Mouse (Mus musculus): ENCODE data around the gene Wdr48.
A peak's percentile ranks its signal among the peaks of the same experiment; 100 is the strongest.

The Wdr48 gene

GRCm38 (mm10) chr9:119925120-119925657, 30.5 kb downstream of the Wdr48 start:
- no peak for DNase-seq (ENCODE audit: low spot score in 2 of 2)

GRCm38 (mm10) chr9:119925729-119926128, 31.1 kb downstream of the Wdr48 start:
- DNase-seq (ENCODE audit: low spot score in 2 of 2): no peak

GRCm38 (mm10) chr9:119926497-119926896, 31.8 kb downstream of the Wdr48 start:
- DNase-seq (ENCODE audit: low spot score in 2 of 2): no peak

DNA sequence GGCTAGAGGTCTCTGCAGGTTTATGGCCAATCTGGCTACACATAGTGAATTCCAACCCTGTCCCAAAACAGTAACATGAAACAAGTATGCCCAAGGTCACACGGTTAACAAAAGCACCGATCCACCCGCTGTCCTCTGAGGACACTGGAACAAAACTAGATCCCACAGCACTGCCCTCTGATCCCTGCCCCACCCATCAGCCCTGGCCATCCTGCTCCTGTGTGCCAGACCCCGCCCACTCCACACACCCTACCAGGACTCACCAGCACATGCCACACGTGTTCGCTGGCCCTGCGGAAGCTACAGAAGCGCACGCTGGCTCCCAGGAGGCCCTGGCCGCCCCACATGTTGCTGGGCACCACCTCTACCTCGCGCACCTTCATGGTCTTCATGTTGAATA, 37.7 kb downstream of the Wdr48 start:
- DNase-seq (ENCODE audit: low spot score in 2 of 2): no peak

- no peak for DNase-seq (ENCODE audit: low spot score in 2 of 2)
Measured at GRCm38 (mm10) chr9:119933675-119934074, 39.0 kb downstream of the Wdr48 start.

DNA sequence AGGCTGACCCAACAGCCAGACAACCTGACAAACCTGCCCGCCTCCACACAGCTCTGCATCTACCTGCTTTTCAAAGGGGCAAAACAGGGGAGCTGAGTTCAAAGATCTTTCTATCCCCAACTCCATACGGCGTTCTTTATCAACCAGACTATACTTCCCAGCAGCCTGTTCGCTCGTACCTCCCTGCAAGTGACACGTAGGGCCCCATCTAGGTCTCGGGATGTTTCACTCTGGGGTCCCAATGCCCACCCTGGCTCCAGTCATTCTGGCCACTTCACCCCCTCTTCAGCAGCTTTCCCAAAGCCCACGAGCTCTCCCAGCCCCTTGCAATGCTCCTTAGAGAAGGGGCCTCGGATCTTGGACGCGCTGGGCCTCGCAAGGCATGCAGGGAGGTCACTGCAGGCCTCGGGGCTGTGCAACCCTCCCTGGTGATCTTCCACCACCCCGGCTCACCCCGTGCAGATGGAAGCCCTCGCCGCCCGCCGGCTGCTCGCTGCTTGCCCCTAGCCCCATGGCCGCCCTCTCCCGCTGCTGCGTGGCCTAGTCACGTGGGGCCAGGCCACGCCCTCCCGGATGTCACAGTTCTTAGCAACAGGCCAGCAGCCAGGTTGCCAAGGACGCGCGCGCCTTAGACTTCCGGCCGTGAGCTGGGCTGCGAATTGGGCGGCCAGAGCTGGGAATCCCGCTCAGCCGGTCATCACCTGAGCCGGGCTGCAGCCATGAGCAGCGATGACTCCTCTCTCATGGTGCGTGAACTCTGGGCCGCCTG, 42.5 kb downstream of the Wdr48 start, which contains the start of the genes Gorasp1 and Ttc21a:
Gene Gorasp1, minus strand, starts transcription at position 561 of the 769 bp plus-strand sequence.
Gene Ttc21a, plus strand, starts transcription at position 602 of the 769 bp plus-strand sequence.
- DNase-seq (ENCODE audit: low spot score in 2 of 2): peak; percentile 84 to 88

DNA sequence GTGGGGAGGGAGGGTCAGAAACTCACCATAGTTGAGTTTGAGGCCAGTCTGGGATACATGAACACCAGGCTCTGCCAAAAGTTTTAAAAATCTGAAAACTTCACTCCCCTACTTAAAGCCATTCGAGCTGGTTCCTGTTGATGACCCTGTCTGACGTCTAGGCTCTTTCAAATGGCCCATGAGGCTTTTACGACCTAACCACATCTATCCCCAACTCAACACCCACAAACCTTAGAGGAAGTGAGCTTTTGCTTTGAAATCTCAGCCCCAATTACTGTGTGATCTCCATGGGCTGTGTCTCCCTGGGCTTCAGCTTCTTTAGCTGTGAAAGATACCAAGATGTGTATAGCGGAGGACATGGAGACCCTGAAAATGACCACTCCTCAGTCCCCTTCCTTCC, 43.8 kb downstream of the Wdr48 start:
- DNase-seq (ENCODE audit: low spot score in 2 of 2): peak; percentile 69 to 80

GRCm38 (mm10) chr9:119939646-119940045, 45.0 kb downstream of the Wdr48 start:
- no peak for DNase-seq (ENCODE audit: low spot score in 2 of 2)

GRCm38 (mm10) chr9:119941407-119941806, 46.7 kb downstream of the Wdr48 start:
- no peak for DNase-seq (ENCODE audit: low spot score in 2 of 2)

DNA sequence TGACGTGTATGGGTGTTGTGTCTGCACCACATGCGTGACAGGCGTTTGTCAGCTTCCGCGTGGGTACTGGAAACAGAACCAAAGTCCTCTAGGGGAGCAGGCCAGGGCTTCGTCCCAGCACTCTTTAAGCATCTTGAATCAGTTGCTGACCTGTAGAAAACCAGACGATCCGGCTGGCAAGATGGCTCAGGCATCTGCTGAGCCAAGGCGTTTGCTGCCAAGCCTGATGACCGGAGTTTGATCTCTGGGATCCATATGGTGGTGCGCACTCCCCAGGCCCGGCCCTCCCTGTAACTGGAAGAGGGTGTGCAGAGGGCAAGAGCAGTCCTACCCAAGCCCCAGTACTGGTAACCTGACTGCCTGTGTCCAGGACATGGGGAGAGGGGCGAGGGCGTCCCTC, 47.2 kb downstream of the Wdr48 start:
- DNase-seq (ENCODE audit: low spot score in 2 of 2): no peak

DNA sequence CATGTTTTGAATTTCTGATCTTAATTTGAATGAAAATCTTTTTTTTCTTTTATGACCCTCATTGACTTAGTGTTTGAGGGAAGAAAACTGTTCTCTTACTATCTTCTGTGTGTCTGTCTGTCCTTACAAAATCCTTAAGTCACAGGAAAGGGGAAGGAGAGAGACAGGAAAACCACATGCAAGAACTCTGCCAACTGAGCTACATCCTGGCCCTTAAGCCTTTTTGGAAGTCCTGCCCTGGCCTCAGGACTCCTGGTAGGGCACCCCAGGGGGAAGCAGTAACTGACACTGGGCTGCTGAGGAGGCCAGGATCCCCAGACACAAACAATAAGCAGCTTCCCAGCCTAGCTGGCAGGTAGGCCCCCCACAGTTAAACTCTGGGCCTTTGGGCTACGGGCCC, 48.6 kb downstream of the Wdr48 start:
- DNase-seq (ENCODE audit: low spot score in 2 of 2): no peak

DNA sequence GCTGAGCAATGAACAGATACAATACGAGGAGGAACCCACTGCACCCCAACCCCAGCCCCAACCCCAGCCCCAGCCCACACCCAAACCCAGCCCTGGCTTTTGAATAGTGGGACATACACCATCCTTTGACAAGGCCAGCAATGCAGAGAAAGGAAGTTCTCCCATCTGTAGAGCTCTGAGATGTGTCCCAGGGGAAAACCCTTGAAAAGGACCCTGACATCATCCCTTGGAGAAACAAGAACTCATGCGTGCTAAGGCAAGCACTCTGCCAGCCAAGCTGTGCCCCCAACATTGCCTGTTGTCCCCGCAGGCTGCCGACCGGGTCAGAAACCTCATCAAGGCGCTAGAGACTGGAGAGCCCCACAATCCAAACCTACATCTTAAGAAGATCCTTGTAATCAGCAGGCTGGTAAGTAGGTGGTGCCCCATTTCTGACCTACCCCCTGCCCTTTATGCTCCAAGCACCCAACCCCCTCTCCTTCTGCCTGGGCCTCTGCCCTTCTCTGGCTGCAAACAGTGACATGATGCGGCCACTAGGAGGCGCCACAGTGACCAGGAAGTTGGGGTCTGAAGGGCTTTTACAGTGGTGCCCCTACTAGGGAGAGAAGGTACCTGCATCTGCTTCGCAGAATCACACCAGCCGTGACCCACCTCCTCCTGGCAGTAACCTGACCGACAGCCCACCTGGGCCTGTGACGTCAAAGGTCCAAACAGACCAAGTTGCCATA, 50.7 kb downstream of the Wdr48 start:
- DNase-seq (ENCODE audit: low spot score in 2 of 2): peak; percentile 36 to 57

DNA sequence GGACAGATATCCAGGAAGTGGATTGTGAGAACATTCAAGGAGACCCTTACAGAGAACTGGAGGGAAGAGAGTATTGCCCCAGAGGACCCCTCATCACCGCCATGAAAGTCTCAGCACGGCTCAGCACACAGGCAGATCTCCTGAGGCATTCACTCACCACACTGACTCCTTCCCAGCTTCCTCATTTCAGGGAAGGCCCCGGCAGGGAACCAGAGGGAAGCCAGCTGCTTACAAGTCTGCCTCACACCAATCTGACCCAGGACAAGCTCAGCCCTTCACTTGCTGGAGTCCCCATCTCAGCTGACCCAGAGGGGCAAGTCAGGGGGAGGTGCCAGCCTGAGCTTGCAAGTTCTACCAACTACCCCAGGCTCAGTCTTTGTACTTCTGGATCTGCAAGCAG, 54.1 kb downstream of the Wdr48 start:
- no peak for DNase-seq (ENCODE audit: low spot score in 2 of 2)

GRCm38 (mm10) chr9:119950434-119950833, 55.8 kb downstream of the Wdr48 start:
- DNase-seq (ENCODE audit: low spot score in 2 of 2): no peak

GRCm38 (mm10) chr9:119951388-119951787, 56.7 kb downstream of the Wdr48 start:
- DNase-seq (ENCODE audit: low spot score in 2 of 2): no peak

- DNase-seq (ENCODE audit: low spot score in 2 of 2): no peak
Measured at GRCm38 (mm10) chr9:119958835-119959234, 64.2 kb downstream of the Wdr48 start.

- DNase-seq (ENCODE audit: low spot score in 2 of 2): no peak
Measured at GRCm38 (mm10) chr9:119962216-119962615, 67.5 kb downstream of the Wdr48 start.

GRCm38 (mm10) chr9:119962987-119963667, 68.4 kb downstream of the Wdr48 start:
- peak; percentile 66 to 80 for DNase-seq (ENCODE audit: low spot score in 2 of 2)

DNA sequence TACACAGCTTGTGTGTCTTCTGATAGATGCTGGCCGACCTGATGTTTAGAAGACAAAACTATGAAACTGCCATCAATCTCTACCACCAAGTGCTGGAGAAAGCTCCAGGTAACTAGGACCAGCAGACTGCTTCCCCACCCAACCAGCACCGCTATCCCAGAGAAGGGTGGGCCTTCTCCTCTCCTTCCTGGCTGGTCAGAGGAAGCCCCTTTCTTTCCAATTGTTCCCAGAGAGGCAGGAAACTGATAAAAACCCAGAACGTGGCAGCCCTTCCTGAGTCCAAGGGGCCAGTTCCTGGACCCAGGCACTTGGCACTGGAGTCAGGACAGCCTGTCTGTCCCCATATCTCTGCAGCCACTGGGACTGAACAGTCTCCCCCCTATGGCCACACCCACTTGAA, 69.5 kb downstream of the Wdr48 start:
- DNase-seq (ENCODE audit: low spot score in 2 of 2): no peak

DNA sequence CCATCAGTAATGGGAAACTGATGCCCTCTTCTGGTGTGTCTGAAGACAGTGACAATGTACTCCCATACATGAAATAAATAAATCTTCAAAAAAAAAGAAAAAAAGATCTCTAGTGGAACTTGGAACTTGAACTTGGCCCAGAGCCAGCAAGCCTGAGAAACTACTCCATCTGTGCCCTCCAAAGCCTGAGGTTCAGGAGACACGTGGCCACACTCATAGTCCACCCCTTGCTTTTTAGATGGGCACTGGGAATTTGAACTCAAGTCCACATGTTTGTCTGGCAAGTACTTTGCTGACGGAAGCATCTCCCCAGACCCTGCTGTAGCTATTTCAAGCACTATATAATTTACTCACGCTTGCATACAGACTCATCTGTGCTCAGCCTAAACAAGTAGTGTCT, 70.5 kb downstream of the Wdr48 start:
- DNase-seq (ENCODE audit: low spot score in 2 of 2): no peak

- no peak for DNase-seq (ENCODE audit: low spot score in 2 of 2)
Measured at GRCm38 (mm10) chr9:119966221-119966910, 71.7 kb downstream of the Wdr48 start.

DNA sequence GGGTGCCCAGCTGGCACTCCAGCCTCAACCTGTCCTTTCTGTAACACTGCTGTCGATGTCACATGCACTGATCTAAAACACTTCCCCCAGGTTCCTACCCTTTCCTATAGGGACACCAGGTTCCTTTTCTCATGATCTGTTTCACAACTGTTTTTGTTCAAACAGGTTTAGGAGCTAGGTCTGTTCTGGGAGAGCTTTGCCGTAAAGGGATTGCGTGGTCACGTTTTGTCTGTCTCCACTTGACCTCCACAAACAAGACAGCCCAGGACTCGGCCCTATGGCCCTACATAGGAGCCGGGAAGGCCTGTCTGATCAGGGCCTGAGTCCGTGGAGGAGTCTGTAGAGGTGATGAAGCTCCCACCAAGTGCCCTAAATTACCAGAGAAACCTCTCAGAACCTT, 75.1 kb downstream of the Wdr48 start:
- no peak for DNase-seq (ENCODE audit: low spot score in 2 of 2)
